Mouse (Mus musculus) G1E (cell line): ENCODE results near the gene Cyp2f2. TPM values are rescaled to one million over a fixed set of nuclear protein-coding genes. Genes with fewer than 3 reads are reported as not detected.
A peak's percentile ranks its signal among the peaks of the same experiment; 100 is the strongest.

ENCODE experiments used
- ATAC-seq: 2 replicates; pipeline ENCODE4 v1.8.0; 2016; ENCODE audit warnings: mild to moderate bottlenecking; ENCODE audit not compliant: insufficient number of reproducible peaks, poor library complexity, low FRiP score, severe bottlenecking; ENCODE audit errors: extremely low read depth
- DNase-seq: peaks from one replicate; pipeline ENCODE4 v3.0.0; 2012; ENCODE audit warnings: low spot score
- H3K27me3 ChIP-seq: 2 replicates; pipeline ENCODE4 v1.6.1; 2012; ENCODE audit warnings: mild to moderate bottlenecking, low read length, inconsistent platforms; ENCODE audit not compliant: insufficient read depth
- H3K36me3 ChIP-seq: replicated peaks from 2 replicates; pipeline ENCODE3; 2012; ENCODE audit warnings: mild to moderate bottlenecking, inconsistent platforms
- H3K4me1 ChIP-seq: 2 replicates; pipeline ENCODE4 v1.6.1; 2012; ENCODE audit warnings: low read depth, low read length, inconsistent platforms, mixed read lengths; ENCODE audit not compliant: insufficient read depth
- H3K4me3 ChIP-seq: 2 replicates; pipeline ENCODE4 v1.5.1; 2012; ENCODE audit warnings: low read depth, mild to moderate bottlenecking, inconsistent platforms, low read length, moderate library complexity, mixed read lengths
- H3K9me3 ChIP-seq: replicated peaks from 2 replicates; pipeline ENCODE4 v1.6.1; 2012; ENCODE audit warnings: inconsistent platforms
- CTCF ChIP-seq: IDR thresholded peaks from 2 replicates; pipeline ENCODE4 v1.5.1; 2012; ENCODE audit warnings: low read depth, low read length, inconsistent platforms, mixed read lengths
- GATA1 ChIP-seq: IDR thresholded peaks from 2 replicates; pipeline ENCODE4 v1.6.1; 2012; ENCODE audit warnings: borderline replicate concordance, low read length, inconsistent platforms, mixed read lengths
- GATA2 ChIP-seq: IDR thresholded peaks from 2 replicates; pipeline ENCODE4 v1.6.1; 2012; ENCODE audit warnings: low read depth, low read length, inconsistent platforms, borderline replicate concordance
- POLR2AphosphoS5 ChIP-seq: IDR thresholded peaks from 2 replicates; pipeline ENCODE4 v1.6.1; 2012; ENCODE audit warnings: low read depth, low read length, inconsistent platforms; ENCODE audit not compliant: insufficient replicate concordance
- TAL1 ChIP-seq: conservative IDR thresholded peaks from 2 replicates; pipeline ENCODE4 v1.6.1; 2012; ENCODE audit warnings: low read depth, low read length, inconsistent platforms, mixed read lengths
- polyA plus RNA-seq: library from polyadenylated mRNA; stranded (reverse); fragments of >175 nt; gene quantifications from 2 replicates; pipeline ENCODE4 v1.2.3, GENCODE M21; 2012
- total RNA-seq, 2 experiments: library from RNA; stranded (forward) in 1 of 2; stranded (reverse) in 1 of 2; fragments of 200-1000 nt in 1 of 2; fragments of >200 nt in 1 of 2; fragmentation: Nextera tagmentation in 1 of 2; gene quantifications; 2 replicates each; pipeline ENCODE4 v1.2.3; 2014 to 2017

The Cyp2f2 gene
- total and polyA plus RNA-seq, 3 experiments, result not detected

GRCm38 (mm10) chr7:27128162-27128561, 8.5 kb downstream of the Cyp2f2 start:
- no peak for DNase-seq

GRCm38 (mm10) chr7:27128946-27129345, 9.2 kb downstream of the Cyp2f2 start:
- TF ChIP-seq CTCF (no peak), POLR2AphosphoS5 (no peak), TAL1 (no peak)
- DNase-seq, result no peak
- no peak for ATAC-seq
- Histone ChIP-seq H3K9me3 (no peaks in the 10 kb centered on the region), H3K4me1 (no peaks in the 10 kb centered on the region), H3K36me3 (no peaks in the 10 kb centered on the region), H3K27me3 (peaks cover 6% of the 10 kb centered on the region; the same call in 1 of the 2 replicates), H3K4me3 (no peak overlapping the region)

More at GRCm38 (mm10) chr7:27128162-27128561, 8.5 kb downstream of the Cyp2f2 start:
- no peaks in the 10 kb centered on the region for H3K36me3 ChIP-seq
- TF ChIP-seq CTCF (no peak), GATA1 (no peak), POLR2AphosphoS5 (no peak), TAL1 (no peak), GATA2 (no peak)
- peaks cover 5% of the 10 kb centered on the region; the same call in 1 of the 2 replicates for H3K27me3 ChIP-seq
- no peak for ATAC-seq
- H3K4me3 ChIP-seq, result no peak overlapping the region
- no peaks in the 10 kb centered on the region for H3K9me3 ChIP-seq
- no peaks in the 10 kb centered on the region for H3K4me1 ChIP-seq

GRCm38 (mm10) chr7:27129811-27130210, 10.1 kb downstream of the Cyp2f2 start:
- Histone ChIP-seq H3K4me3 (no peak overlapping the region), H3K36me3 (no peaks in the 10 kb centered on the region), H3K9me3 (no peaks in the 10 kb centered on the region), H3K27me3 (peaks cover 6% of the 10 kb centered on the region; the same call in 1 of the 2 replicates), H3K4me1 (no peaks in the 10 kb centered on the region)
- no peak for ATAC-seq
- TF ChIP-seq TAL1, result no peak
- TF ChIP-seq GATA2, result no peak
- TF ChIP-seq CTCF, result no peak
- no peak for TF ChIP-seq GATA1
- no peak for TF ChIP-seq POLR2AphosphoS5
- no peak for DNase-seq

GRCm38 (mm10) chr7:27130521-27131370, 11.0 kb downstream of the Cyp2f2 start:
- DNase-seq (no peak), ATAC-seq (no peak)
- H3K36me3 ChIP-seq, result no peaks in the 10 kb centered on the region
- no peak overlapping the region for H3K4me3 ChIP-seq
- H3K4me1 ChIP-seq, result no peaks in the 10 kb centered on the region
- no peaks in the 10 kb centered on the region for H3K9me3 ChIP-seq
- H3K27me3 ChIP-seq, result peaks cover 6% of the 10 kb centered on the region; the same call in 1 of the 2 replicates
- TF ChIP-seq CTCF (no peak), POLR2AphosphoS5 (no peak), GATA1 (no peak), TAL1 (no peak), GATA2 (no peak)

- peaks cover 6% of the 10 kb centered on the region; the same call in 1 of the 2 replicates for H3K27me3 ChIP-seq
- H3K4me3 ChIP-seq, result no peak overlapping the region
- no peak for ATAC-seq
- no peaks in the 10 kb centered on the region for H3K9me3 ChIP-seq
- no peaks in the 10 kb centered on the region for H3K36me3 ChIP-seq
- no peaks in the 10 kb centered on the region for H3K4me1 ChIP-seq
- TF ChIP-seq GATA2 (no peak), CTCF (no peak), POLR2AphosphoS5 (no peak), GATA1 (no peak)
- no peak for DNase-seq
These were observed 11.7 kb downstream of the Cyp2f2 start for GRCm38 (mm10) chr7:27131387-27131786.

GRCm38 (mm10) chr7:27132588-27132987, 12.9 kb downstream of the Cyp2f2 start:
- DNase-seq (peak; percentile 22), ATAC-seq (no peak)
- Histone ChIP-seq H3K4me3 (no peak overlapping the region), H3K9me3 (no peaks in the 10 kb centered on the region), H3K27me3 (peaks cover 10% of the 10 kb centered on the region; the same call in 1 of the 2 replicates), H3K4me1 (no peaks in the 10 kb centered on the region), H3K36me3 (no peaks in the 10 kb centered on the region)
- TF ChIP-seq GATA1 (no peak), POLR2AphosphoS5 (no peak), GATA2 (no peak), CTCF (no peak), TAL1 (no peak)

- H3K36me3 ChIP-seq, result no peaks in the 10 kb centered on the region
- peaks cover 10% of the 10 kb centered on the region; the same call in 1 of the 2 replicates for H3K27me3 ChIP-seq
- ATAC-seq (no peak), DNase-seq (no peak)
- no peak overlapping the region for H3K4me3 ChIP-seq
- no peaks in the 10 kb centered on the region for H3K4me1 ChIP-seq
- no peaks in the 10 kb centered on the region for H3K9me3 ChIP-seq
- no peak for TF ChIP-seq GATA1
- TF ChIP-seq POLR2AphosphoS5, result no peak
- TF ChIP-seq TAL1, result no peak
- TF ChIP-seq CTCF, result no peak
- no peak for TF ChIP-seq GATA2
These were observed 13.4 kb downstream of the Cyp2f2 start for GRCm38 (mm10) chr7:27133156-27133555.
